Mouse (Mus musculus) limb, embryonic 15.5 days (tissue): ENCODE data around the gene Defb21. TPM values are rescaled to one million over a fixed set of nuclear protein-coding genes. Genes with fewer than 3 reads are reported as not detected.

ENCODE experiments used
- ATAC-seq: fragments of 200-750 bp; cut with Nextera tagmentation; 2 replicates; pipeline ENCODE4 v1.8.0; 2017; ENCODE audit warnings: low read depth, moderate TSS enrichment; ENCODE audit not compliant: insufficient number of reproducible peaks, low FRiP score, low TSS enrichment
- H3K27ac ChIP-seq: fragments of 300-500 bp; sonication (generic); 2 replicates; pipeline ENCODE4 v1.5.1; 2015; ENCODE audit warnings: moderate library complexity, mild to moderate bottlenecking, inconsistent platforms
- H3K27me3 ChIP-seq: fragments of 300-500 bp; sonication (generic); 2 replicates; pipeline ENCODE4 v1.6.1; 2015; ENCODE audit warnings: inconsistent platforms
- H3K36me3 ChIP-seq: fragments of 300-500 bp; sonication (generic); 2 replicates; pipeline ENCODE4 v1.6.1; 2015; ENCODE audit warnings: inconsistent platforms
- H3K4me1 ChIP-seq: fragments of 300-500 bp; sonication (generic); 2 replicates; pipeline ENCODE4 v1.6.1; 2015; ENCODE audit warnings: inconsistent platforms
- H3K4me2 ChIP-seq: fragments of 300-500 bp; sonication (generic); 2 replicates; pipeline ENCODE4 v1.6.1; 2015; ENCODE audit warnings: mild to moderate bottlenecking, inconsistent platforms
- H3K4me3 ChIP-seq: fragments of 300-500 bp; sonication (generic); 2 replicates; pipeline ENCODE4 v1.5.1; 2015; ENCODE audit warnings: mild to moderate bottlenecking, inconsistent platforms
- H3K9ac ChIP-seq: fragments of 300-500 bp; sonication (generic); 2 replicates; pipeline ENCODE4 v1.6.1; 2015; ENCODE audit warnings: inconsistent platforms
- H3K9me3 ChIP-seq: fragments of 300-500 bp; sonication (generic); 2 replicates; pipeline ENCODE4 v1.6.1; 2016; ENCODE audit warnings: inconsistent platforms
- WGBS: fragments of 180-500 bp; shearing (Covaris S2); methylation state at CpG from one replicate; pipeline ENCODE4 v1.1.7; 2015; 5-methylcytosine and 5-hydroxymethylcytosine counted together
- polyA plus RNA-seq: library from polyadenylated mRNA; unstranded; fragments of >200 nt; fragmentation: Nextera tagmentation; extraction: Ambion mirVana; gene quantifications from 2 replicates; pipeline ENCODE4 v1.2.1, GENCODE M21; 2015

The Defb21 gene
- polyA plus RNA-seq, 1 experiment from 2014 or later, result not detected

GRCm38 (mm10) chr2:152608719-152609118 is 36.2 kb downstream of the Defb21 start:
- no peak overlapping the region for H3K9ac ChIP-seq
- no peaks in the 10 kb centered on the region for H3K4me1 ChIP-seq
- WGBS, result 94% methylated on average over 1 of the region's 1 CpGs
- no peak for ATAC-seq
- H3K36me3 ChIP-seq, result no peaks in the 10 kb centered on the region
- H3K4me2 ChIP-seq, result no peak overlapping the region
- no peaks in the 10 kb centered on the region for H3K27me3 ChIP-seq
- H3K27ac ChIP-seq, result no peak overlapping the region
- H3K4me3 ChIP-seq, result no peak overlapping the region
- H3K9me3 ChIP-seq, result no peaks in the 10 kb centered on the region

- Histone ChIP-seq H3K27me3 (no peaks in the 10 kb centered on the region), H3K9me3 (no peaks in the 10 kb centered on the region), H3K36me3 (no peaks in the 10 kb centered on the region), H3K4me3 (no peak overlapping the region), H3K4me2 (no peak overlapping the region), H3K27ac (no peak overlapping the region), H3K9ac (no peak overlapping the region), H3K4me1 (no peaks in the 10 kb centered on the region)
- WGBS, result 33% methylated on average over 7 of the region's 8 CpGs
- no peak for ATAC-seq
Measured at GRCm38 (mm10) chr2:152612193-152612592, 39.6 kb downstream of the Defb21 start.

- H3K4me1 ChIP-seq, result no peaks in the 10 kb centered on the region
- no peaks in the 10 kb centered on the region for H3K9me3 ChIP-seq
- no peak overlapping the region for H3K4me3 ChIP-seq
- WGBS, result 8% methylated on average over 7 of the region's 7 CpGs
- H3K36me3 ChIP-seq, result no peaks in the 10 kb centered on the region
- H3K4me2 ChIP-seq, result no peak overlapping the region
- H3K27ac ChIP-seq, result no peak overlapping the region
- no peak overlapping the region for H3K9ac ChIP-seq
- ATAC-seq, result no peak
- H3K27me3 ChIP-seq, result no peaks in the 10 kb centered on the region
Measured at GRCm38 (mm10) chr2:152615563-152615962, 43.0 kb downstream of the Defb21 start.

- peaks cover 3% of the 10 kb centered on the region; the same call in 1 of the 2 replicates for H3K4me1 ChIP-seq
- ATAC-seq, result no peak
- H3K9ac ChIP-seq, result no peak overlapping the region
- H3K4me3 ChIP-seq, result no peak overlapping the region
- 69% methylated on average over 6 of the region's 6 CpGs for WGBS
- H3K27me3 ChIP-seq, result no peaks in the 10 kb centered on the region
- H3K27ac ChIP-seq, result no peak overlapping the region
- H3K4me2 ChIP-seq, result no peak overlapping the region
- no peaks in the 10 kb centered on the region for H3K9me3 ChIP-seq
- no peaks in the 10 kb centered on the region for H3K36me3 ChIP-seq
Measured at GRCm38 (mm10) chr2:152616470-152616869, 43.9 kb downstream of the Defb21 start.

- Histone ChIP-seq H3K4me3 (no peak overlapping the region), H3K27ac (no peak overlapping the region), H3K4me2 (no peak overlapping the region), H3K9ac (no peak overlapping the region), H3K27me3 (no peaks in the 10 kb centered on the region), H3K36me3 (no peaks in the 10 kb centered on the region), H3K4me1 (peaks cover 3% of the 10 kb centered on the region; the same call in 1 of the 2 replicates), H3K9me3 (no peaks in the 10 kb centered on the region)
- WGBS, result 54% methylated on average over 5 of the region's 5 CpGs
- ATAC-seq, result no peak
Measured at GRCm38 (mm10) chr2:152617374-152617773, 44.8 kb downstream of the Defb21 start.

GRCm38 (mm10) chr2:152620367-152621134 is 48.0 kb downstream of the Defb21 start:
- peaks cover 3% of the 10 kb centered on the region; the same call in 1 of the 2 replicates for H3K4me1 ChIP-seq
- H3K4me2 ChIP-seq, result no peak overlapping the region
- 58% methylated on average over 9 of the region's 9 CpGs for WGBS
- H3K27me3 ChIP-seq, result peaks cover 5% of the 10 kb centered on the region
- ATAC-seq, result no peak
- no peaks in the 10 kb centered on the region for H3K36me3 ChIP-seq
- no peak overlapping the region for H3K4me3 ChIP-seq
- no peak overlapping the region for H3K9ac ChIP-seq
- no peaks in the 10 kb centered on the region for H3K9me3 ChIP-seq
- H3K27ac ChIP-seq, result no peak overlapping the region

GRCm38 (mm10) chr2:152622151-152622550 is 49.6 kb downstream of the Defb21 start:
- Histone ChIP-seq H3K36me3 (no peaks in the 10 kb centered on the region), H3K4me3 (no peak overlapping the region), H3K9me3 (no peaks in the 10 kb centered on the region), H3K27ac (no peak overlapping the region), H3K4me2 (no peak overlapping the region), H3K27me3 (peaks cover 21% of the 10 kb centered on the region), H3K9ac (no peak overlapping the region), H3K4me1 (peaks cover 11% of the 10 kb centered on the region)
- 76% methylated on average over 13 of the region's 13 CpGs for WGBS
- no peak for ATAC-seq

GRCm38 (mm10) chr2:152622953-152623352 is 50.4 kb downstream of the Defb21 start, which contains the start of gene Defb25:
Gene Defb25 (minus strand): TSS chr2:152623053.
- Histone ChIP-seq H3K27ac (no peak within 1 kb of the TSS), H3K9ac (no peak within 1 kb of the TSS), H3K4me3 (no peak within 1 kb of the TSS), H3K4me1 (peaks cover 18% of the 10 kb centered on the region), H3K27me3 (peaks cover 29% of the 10 kb centered on the region), H3K9me3 (no peaks in the 10 kb centered on the region), H3K36me3 (no peaks in the 10 kb centered on the region), H3K4me2 (no peak within 1 kb of the TSS)
- ATAC-seq, result no peak
- 73% methylated on average over 7 of the region's 7 CpGs for WGBS

Other genes with a start within 250 kb of the Defb21 start
- 86.3 and 91.7 TPM in 2 replicates for gene Rbck1, start 240.1 kb upstream of the Defb21 start, polyA plus RNA-seq
- 2.9 and 4.5 TPM in 2 replicates for gene Trib3, start 228.7 kb upstream of the Defb21 start, polyA plus RNA-seq
- gene Nrsn2, start 196.1 kb upstream of the Defb21 start, polyA plus RNA-seq, result 1.0 and 1.5 TPM in 2 replicates
- gene Sox12, start 174.7 kb upstream of the Defb21 start, polyA plus RNA-seq, result 5.2 and 6.6 TPM in 2 replicates
- gene Zcchc3, start 157.7 kb upstream of the Defb21 start, polyA plus RNA-seq, result 28.5 and 35.0 TPM in 2 replicates
- 0.10 TPM in 1 of 2 replicates, not detected in the other for gene 6820408C15Rik, start 157.2 kb upstream of the Defb21 start, polyA plus RNA-seq
- not detected in 2 replicates for gene Defb23, start 108.1 kb upstream of the Defb21 start, polyA plus RNA-seq
- not detected in 2 replicates for gene Defb20, start 95.7 kb upstream of the Defb21 start, polyA plus RNA-seq
- not detected in 2 replicates for gene Defb22, start 82.6 kb upstream of the Defb21 start, polyA plus RNA-seq
- gene Defb26, start 61.1 kb upstream of the Defb21 start, polyA plus RNA-seq, result not detected in 2 replicates
- gene Defb28, start 54.5 kb upstream of the Defb21 start, polyA plus RNA-seq, result not detected in 2 replicates
- gene Defb29, start 32.6 kb upstream of the Defb21 start, polyA plus RNA-seq, result not detected in 2 replicates
- gene Gm17416, start 3.4 kb upstream of the Defb21 start, polyA plus RNA-seq, result not detected in 2 replicates
- not detected in 2 replicates for gene Defb19, start 7.6 kb downstream of the Defb21 start, polyA plus RNA-seq
- gene Defb45, start 26.7 kb downstream of the Defb21 start, polyA plus RNA-seq, result not detected in 2 replicates
- not detected in 2 replicates for gene Defb36, start 31.6 kb downstream of the Defb21 start, polyA plus RNA-seq
- gene Defb25, start 50.3 kb downstream of the Defb21 start, polyA plus RNA-seq, result 0.92 and 1.1 TPM in 2 replicates
- gene Rem1, start 54.2 kb downstream of the Defb21 start, polyA plus RNA-seq, result 5.2 and 7.4 TPM in 2 replicates
- gene H13, start 96.7 kb downstream of the Defb21 start, polyA plus RNA-seq, result 143 and 150 TPM in 2 replicates
- gene Mcts2, start 114.3 kb downstream of the Defb21 start, polyA plus RNA-seq, result 22.0 and 24.2 TPM in 2 replicates
- gene Id1, start 163.5 kb downstream of the Defb21 start, polyA plus RNA-seq, result 167 and 168 TPM in 2 replicates
- gene Cox4i2, start 181.4 kb downstream of the Defb21 start, polyA plus RNA-seq, result 33.9 and 36.2 TPM in 2 replicates